Mouse (Mus musculus) ovary, adult 18-20 months (tissue): Measurements from ENCODE around the gene Epha6.

Source experiments
- DNase-seq: peaks from one replicate; pipeline ENCODE4 v3.0.0; 2022; ENCODE audit warnings: low spot score, mixed read lengths

Gene Epha6

DNA sequence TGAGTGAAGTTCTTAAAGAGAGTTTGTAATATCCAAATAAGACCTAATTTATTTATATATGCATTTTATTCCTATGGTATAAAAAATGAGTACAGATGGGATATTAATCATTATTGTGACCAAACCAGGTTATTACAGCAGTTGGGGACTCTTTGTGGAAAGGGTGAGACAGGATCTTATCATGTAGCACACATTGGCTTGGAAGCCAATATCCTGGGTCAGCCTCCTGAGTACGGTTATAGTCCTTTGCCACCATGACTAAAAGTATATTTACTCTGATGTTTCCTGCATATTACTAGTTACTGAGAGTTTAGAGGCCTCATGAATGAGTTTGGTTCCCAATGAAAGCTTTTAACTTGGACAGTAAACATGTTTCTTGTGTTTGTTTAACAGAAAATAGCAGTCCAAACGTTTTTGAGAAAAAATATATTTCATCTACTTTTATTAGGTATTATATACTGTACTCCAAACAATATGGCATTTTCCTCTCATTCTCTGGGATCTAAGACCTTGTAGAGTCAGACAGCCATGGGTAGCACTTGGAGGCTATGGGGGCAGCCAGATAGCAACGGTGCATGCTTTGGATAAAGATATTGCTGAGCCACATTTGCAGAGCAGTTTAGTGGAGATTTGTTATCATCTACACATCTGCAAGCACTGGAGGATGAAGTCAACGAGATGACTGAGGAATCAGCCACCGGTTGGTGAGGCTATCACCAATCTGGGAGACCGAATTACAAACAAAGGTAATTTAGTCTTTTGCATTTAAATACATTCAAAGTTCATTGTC is 340.4 kb downstream of the Epha6 start:
- DNase-seq: no peak

DNA sequence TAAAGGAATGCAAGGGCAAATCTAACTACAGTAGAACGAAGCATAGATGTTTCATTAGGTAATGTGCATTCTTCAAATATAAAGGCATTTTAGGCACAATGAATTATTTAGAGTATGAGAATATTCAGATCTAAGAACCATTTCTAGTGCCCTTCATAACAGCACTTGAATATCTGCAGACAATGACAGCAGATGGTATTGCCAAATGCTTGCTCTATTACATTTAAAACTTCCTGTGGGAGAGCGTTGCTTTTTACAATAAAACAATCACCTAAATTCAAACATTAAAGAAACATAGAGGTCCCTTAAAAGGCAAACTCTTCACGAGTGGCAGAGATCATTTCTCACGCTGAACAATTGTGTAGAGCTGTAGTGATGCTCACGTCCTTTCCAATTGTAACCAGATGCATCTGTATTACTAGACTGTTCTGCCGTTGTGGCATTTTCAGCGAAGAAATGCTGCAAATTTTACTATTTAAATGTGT is 347.1 kb downstream of the Epha6 start:
- DNase-seq: no peak

DNA sequence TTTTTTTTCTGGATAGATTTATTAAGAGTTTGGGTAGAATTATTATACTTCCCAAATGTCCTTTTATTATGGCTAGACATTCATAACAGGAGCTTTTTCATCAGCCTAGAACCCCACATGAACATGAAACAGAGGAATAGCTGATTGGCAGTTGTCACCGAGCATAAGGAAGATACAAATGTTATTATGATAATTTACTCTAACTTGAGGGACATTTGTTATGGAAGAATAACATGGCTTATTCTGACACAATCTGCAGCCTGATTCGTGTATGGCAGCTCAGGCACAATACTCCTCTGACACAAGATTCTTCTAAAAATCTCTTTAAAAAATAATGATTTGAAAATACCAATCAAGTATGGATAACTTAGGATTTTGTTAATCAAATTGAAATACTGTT is 347.7 kb downstream of the Epha6 start:
- no peak for DNase-seq

DNA sequence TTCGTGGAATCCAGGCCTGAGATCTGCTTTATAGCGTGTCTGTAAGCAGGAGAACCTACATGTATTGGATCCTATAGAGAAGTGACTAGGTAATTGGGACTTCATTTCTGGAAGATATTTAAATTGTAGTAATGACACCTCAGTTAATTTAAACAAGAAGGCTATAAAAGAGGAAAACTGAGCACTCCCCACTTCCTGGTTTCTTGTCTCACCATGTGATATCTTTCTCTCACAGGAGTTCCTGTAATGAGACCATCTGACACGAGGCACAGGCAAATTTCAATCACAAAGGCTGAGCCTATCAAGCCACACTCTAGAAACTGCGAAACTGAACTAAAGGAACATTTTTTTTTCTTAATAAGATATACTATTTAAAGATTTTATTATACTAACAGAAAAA is 348.3 kb downstream of the Epha6 start:
- DNase-seq: no peak

DNA sequence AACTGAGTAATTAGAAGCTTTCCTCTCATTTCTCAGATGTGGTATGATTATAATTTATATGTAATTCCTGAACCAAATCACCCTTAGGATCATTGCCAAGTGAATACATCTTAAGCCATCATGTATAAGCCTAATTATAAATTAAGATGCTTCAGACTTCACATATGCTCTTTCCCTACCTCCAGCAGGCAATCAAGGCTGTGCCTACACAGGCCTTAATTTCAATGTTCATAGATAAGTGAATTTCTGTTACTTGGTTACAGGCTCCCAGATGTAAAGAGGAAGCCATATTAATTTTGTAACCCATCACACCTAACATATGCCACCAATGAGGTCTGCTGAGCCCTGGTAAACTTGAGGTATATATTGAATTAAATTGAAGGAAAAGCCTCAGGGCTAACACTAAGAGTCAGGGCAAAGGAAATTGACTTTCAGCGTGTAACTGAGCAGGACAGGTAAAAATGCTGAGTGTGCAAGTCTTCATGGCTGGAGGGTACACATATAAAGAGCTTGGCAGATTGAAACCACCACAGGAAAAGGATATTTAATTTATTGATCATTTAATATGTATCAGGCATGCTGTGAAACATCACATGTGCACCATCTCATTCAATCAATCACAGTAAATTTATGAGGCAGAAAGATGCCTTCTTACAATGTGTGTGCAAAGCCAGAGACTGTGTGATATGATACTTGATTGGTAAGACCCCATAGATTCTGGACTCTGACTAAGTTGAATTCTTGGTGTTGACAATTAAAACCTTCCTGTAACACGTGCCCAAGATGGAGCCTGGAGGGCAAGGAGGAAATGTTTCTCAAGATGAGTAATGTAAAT is 365.8 kb downstream of the Epha6 start:
- no peak for DNase-seq

DNA sequence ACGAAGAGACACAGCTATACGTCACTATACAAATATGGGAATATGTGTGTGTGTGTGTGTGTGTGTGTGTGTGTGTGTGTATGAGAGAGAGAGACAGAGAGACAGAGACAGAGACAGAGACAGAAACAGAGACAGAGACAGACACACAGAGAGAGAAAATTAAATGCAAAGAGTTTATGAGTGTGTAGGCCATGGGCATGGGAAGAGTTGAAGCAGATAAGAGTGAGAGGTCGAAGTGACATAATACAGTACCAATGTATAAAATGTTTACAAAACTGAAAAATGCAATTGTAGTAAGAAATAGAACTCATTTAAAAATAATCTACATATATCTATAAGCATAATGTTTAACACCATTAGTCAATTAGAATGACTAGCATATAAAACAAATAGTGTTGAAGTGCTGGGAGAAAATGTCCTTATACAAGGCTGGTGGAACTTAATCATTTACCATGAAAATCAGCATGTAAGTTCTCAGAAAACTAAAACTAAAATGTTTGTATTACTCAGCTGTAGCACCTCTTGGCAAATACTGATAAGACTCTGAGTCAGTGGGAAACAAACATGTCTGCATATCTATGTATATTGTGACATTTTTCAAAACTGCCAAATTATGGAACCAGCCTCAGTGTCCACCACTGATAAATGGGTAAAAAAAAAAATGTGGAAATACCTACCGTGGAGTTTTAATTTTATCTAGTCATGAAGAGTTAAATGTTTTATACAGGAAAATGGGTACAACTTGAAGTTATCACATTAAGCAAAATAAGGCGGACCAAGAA is 371.2 kb downstream of the Epha6 start:
- no peak for DNase-seq

DNA sequence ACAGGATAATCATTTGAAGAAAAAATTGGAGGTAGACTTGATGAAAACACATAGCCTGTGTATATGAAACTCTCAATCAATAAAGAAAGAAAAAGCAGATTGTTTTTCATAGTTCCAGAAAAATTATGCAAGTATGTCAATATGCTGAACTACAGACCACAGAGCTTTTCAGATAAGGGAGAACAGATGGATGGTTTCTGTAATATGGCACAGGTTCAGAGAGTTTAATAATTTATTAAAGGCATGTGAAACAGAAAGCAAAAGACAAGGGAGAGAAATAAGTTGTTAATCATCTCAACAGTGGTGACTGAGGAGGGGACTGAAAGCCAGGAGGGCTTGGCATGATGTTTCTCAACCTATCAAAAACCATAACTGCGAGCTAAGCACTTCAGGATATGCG is 372.3 kb downstream of the Epha6 start:
- no peak for DNase-seq

DNA sequence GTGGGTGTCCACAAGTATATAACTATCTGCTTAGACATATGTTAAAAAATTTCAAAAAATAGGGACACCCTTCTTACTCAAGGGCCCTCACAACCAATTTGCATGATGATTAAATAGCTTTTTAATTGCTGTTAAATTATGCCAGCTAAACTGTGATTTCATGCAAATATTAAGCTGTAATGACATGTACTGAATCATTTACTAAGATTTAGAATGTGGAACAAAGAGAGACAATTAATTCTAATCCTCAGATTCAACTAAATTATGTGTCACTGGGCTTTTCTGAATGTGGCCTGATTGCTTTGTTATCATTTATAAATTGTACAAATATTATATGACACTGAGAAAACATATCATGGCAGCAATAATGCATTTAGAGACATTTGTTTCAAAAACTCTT is 396.2 kb downstream of the Epha6 start:
- DNase-seq: no peak

DNA sequence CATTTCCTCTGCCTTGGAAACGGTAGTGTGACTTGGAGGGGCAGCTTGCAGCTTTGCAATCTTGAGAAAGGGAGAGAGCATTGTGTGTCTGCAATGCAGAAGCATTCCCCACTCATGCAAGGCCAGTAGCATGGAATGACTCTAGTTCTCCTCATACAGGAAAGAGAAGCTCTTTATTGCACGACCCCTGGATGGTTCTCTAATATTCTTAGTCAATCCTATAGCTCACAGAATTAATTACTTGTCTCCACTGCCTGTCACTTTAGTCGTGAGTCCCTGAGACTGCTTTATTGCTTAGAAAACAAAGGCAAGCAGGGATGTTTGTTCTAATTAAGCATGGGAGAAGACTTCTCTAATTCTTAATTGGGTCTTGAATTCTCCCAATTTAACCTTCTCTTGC is 429.8 kb downstream of the Epha6 start:
- no peak for DNase-seq

DNA sequence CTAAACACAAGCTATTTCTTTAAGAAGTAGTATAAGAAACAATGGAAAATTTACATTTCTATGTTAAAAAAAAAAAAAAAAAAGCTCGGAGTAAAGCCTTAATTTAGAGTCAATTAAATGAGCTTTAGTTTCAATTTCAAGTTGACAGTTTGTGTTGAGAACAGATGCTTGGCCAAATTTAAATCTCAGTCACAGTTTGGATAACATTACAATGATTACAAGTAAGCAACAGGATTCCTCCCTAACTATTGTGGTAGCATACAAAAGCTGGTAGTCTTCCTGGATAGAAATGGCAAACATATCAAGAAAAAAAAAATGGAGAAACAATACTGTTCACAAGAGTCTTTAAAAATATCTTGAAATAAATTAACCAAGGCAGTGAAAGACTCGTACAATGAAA is 452.9 kb downstream of the Epha6 start:
- no peak for DNase-seq

DNA sequence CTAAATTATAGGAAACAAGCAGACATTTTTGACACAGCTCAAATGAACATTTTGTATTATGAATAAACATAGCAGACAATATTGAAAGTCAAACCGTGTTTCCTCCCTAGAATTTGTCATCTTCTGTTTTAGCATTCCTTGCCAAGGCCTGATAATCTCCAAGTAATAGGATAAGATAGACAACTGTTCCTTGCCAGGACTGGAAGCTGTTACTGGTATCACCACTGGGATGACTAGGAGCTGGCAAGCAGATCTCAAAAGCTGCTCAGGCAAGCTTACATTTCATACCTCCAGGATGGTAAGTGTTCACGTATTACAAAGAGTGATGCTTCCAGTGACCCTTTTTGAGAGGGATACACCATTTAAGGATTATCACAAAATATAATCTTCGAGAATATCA is 461.0 kb downstream of the Epha6 start:
- no peak for DNase-seq

DNA sequence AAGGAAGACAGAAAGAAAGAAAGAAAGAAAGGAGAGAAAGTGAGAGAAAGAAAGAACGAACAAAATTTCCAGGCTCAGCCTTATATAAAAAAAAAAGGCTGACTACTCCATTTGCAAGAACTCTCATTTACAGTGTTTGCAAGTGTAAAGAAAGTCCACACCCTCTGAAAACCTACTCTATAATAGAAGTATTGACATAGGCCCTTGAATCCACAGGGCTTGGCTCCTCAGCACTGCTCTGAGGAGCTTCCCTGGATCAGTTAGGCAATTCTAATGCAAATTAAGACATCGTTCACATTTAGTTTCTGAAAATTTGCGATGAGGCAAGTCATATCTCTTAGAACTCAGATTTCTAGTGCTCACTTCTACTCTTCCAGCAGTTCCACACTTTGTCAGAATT is 483.9 kb downstream of the Epha6 start:
- no peak for DNase-seq

DNA sequence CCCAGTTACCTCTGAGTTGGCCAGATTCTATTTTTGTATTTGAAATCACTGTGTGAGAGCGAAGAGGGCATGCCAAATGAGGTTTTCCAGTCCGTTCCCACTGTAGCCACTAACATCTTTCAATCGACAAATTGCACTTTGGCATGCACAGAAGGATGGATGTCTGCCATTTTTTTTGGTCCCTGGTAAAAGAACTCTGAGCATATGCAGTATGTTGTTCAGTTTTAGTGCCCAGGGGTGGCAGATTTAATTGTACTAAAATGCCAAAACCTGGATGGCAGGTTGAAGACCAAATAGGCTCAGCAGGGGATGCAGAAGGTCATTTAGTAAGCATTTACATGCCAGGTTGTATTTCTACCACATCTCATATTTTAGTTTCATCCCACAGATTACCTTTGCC is 503.1 kb downstream of the Epha6 start:
- no peak for DNase-seq

DNA sequence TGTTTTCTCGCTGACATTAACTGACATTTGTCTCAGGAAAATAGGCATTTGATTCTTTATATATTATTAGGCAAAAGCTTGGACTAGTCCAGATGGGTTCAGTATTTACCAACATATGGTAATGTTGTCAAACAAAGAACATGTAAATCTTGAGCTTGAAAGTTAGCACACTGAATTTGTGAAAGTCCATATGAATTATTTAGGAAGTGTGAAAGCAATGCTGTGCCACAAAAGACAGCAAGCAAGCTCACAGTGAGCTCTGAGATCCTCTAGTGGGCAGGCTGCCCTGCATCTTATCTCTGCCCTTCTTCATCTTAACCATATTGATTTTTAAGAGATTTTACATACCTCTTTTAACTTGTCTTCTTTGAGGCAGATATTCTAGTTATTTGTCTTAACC is 510.0 kb downstream of the Epha6 start:
- no peak for DNase-seq

DNA sequence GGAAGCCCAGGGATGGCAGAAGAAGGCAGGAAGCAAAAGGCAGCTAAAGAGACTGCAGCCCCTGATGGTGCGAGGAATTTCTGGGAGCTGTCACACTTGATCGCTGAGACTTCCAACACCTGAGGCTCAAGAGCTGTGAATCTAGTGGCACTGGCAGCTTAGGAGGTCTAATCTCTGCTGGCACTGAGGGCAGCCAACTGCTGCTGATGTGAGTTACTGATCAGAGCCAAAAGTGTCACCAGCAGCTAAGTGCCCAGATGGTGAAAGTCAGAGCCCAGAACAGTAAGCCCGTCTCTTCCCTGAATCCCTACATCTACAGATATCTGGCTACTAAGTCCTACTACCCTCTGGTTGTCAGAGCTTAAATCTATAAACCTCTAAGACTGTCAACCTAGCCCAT is 518.4 kb downstream of the Epha6 start:
- no peak for DNase-seq

DNA sequence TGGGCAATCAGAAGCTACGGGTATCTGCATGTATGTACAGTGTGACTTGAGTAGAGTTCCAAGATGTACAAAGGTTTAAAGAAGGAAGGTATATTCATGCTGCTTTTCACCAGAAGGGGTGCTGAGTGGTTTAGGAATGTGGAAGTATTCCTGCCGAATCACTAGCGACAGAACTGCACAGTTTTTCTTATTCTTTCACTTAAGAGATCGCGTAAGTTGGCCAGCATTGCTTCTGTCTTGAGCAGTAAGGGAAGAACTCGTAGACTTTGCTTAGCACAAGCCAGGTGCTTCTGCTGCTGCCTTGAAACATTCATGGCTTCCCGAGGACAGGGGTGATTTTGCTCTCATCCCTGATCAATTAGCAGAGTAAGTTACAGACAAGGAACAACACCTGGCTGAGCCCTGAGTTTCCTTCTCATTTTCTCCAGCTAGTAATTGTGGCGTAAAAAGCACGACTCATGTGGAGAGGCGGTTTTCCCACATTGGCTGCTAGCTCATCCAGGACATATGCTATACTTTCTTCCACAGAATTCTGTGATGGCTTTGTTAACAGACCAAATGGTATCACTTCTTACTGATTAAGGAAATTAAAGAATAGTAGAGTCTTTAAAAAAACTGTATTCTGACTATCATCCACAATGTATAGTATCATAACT is 534.7 kb downstream of the Epha6 start:
- no peak for DNase-seq

DNA sequence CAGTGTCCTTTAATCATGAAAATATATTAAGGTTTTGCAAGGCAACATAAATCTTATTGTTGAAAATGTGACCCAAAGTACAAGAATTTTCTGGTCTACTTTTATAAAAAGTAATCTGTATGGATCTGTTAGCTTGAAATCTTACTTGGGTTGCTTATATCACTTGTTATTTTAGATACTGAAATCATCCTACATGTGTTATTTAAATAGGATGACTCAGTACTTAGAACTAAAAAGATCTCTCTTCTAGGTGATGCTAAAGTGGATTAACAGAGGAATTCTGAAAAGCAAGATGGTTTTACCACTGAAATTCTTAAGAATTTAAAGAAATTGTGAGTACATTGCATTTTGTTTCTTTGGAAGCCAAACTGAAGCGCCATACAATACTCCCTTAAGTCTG is 561.5 kb downstream of the Epha6 start:
- DNase-seq: no peak

DNA sequence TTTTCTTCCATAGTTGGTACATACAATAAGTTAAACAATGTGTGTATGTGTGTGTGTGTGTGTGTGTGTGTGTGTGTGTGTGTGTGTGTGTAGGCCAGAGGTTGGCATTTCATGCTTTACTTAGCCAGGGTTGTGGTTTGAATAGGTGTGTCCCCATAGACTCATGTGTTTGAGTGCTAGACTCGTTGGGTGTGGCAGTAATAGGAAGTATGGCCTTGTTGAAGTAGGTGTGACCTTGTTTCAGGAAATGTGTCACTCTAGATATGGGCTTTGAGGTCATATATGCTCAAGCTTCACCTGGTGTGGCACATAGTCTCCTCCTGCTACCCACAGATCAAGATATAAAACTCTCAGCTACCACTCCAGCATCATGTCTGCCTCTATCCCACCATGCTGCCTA is 577.0 kb downstream of the Epha6 start:
- DNase-seq: no peak

DNA sequence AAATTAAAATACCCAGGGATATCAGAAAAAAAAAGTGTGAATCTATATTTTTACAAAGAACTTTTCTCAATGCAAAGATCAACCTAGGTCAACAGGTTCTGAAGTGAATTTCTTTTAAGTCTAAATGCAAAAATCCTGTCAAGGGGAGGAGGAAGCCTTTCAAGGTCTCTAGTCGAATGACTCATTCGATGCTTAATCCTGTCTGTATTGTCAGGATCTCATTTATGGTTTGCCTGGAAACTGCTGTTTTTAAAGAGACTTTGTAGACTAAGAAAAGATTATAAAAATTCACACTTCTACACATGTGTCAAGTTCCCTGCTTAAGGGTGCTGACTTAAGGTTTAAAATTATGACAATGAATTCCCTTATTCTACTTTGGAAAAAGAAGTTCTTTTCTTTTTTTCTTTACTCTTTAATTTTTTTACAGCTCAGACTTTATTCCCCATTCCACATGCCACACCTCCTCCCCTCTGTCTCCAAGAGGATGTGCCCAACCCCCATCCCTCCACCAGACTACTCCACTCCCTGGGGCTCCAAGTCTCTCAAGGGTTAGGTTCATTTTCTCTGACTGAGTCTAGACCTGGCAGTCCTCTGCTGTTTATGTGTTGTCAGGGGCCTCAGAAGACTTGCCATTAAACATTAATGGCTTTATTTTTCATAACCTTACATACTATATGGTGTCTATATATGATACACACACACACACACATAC is 598.3 kb downstream of the Epha6 start:
- DNase-seq: no peak

DNA sequence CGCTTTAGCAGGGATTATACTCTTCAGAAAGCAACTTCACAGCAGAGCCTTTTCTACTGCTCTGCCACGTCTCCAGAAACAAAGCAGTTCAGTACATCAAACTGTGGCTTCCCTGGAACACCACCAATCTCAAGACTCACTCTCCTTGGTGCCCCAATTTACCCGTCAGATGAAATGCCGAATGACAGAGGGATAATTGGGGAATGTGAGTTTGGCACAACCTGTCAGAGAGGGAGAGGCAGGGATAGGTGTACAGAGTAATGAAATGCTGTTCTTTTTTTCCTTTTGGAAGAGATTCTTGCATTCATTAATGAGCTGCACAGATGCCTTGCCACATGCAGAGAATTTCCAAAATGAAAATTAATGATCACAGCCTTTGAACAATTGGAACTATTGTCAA is 635.5 kb downstream of the Epha6 start:
- DNase-seq: no peak

DNA sequence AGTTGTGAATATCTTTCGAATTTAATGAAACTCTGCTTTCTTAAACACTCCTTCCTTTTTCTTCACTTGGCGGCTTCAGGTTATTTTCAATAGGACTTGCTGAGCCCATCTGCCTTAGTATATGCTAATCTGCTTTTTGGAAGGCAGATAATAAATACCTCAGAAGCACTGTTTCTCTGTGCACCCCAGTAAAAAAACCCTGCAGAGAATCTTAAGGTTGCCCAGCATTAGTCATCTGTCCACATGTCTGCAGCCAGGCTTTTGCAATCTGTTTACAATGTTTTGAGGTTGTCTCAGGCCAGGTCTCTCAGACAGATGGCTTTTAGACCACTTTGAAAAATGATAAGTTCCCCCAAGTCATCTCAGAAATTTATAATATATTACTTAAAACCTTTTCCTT is 649.6 kb downstream of the Epha6 start:
- no peak for DNase-seq
